Mouse (Mus musculus): ENCODE data around the gene Gm4981.
A peak's percentile ranks its signal among the peaks of the same experiment; 100 is the strongest.
"Not testable (repeated sequence)": the region's sequence is repeated elsewhere in the genome, so short reads cannot be mapped to it uniquely, and the experiment has no call there.

The Gm4981 gene

GRCm38 (mm10) chr10:58236613-58237012 lies at the start of gene Gm4981:
Gene Gm4981, minus strand, starts transcription at chr10:58236701.
- DNase-seq: no peak

DNA sequence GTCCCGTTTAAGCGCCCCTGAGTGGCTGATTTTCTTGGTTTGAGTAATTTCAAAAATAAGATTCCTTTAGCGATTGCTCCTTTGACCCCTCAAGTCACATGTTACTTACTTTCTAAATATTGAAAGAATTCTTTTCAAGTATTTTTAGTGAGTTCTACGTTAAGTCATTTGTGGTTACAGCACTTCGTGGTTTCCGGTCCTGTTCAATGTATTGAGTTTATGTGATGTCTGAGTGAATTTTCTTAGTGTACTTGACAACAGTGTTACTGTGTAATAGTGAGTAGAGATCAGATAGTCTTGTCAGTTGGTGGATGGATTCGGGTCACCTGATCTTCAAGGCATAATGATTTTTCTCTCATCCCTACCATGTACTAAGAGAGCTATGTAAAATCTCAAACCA lies 45.7 kb upstream of the Gm4981 start:
- no peak for DNase-seq

DNA sequence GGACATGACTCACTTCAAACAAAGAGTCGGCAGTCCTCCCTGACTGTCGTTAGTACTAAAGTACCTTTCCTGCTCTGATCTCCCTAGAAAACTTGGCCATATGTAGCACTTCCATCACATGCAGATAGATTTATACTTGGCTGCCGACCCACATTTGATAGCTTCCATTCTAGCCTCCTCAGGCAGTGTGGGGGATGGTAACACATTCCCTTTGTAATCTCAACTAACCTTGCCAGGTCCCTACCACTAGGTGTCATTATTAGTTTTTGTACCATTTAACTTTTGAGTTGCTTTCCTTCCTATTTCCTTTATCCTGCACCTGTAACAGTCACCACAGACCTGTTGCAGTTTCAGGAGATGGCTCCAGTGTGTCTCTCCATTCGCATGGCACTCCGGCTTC lies 22.0 kb upstream of the Gm4981 start:
- DNase-seq: no peak

DNA sequence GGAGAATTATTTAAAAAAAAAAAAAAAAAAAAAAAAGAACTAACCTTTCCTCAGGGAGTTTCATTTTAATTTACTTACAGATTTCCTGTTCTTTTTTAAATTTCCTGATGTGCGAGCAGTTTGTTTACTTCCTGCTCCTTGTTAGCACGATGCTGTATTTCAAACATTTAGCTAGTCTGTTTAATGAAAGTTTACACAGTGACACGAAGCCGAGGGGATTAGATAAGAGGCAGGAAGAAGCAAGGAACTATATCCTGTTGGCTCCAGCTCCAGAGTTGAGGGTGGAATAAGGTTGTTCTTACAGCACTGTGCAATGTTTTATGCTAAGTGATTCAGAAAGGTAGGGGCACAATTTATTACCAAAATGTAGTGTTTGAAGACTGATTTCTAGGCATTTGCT lies 19.5 kb upstream of the Gm4981 start:
- DNase-seq: no peak

- peak; percentile 95 for DNase-seq
Measured at GRCm38 (mm10) chr10:58255213-58255892, 18.9 kb upstream of the Gm4981 start, which contains the start of gene Gcc2. Gene Gcc2, plus strand, starts transcription at chr10:58255497.

GRCm38 (mm10) chr10:58254635-58255175 lies 18.2 kb upstream of the Gm4981 start:
- DNase-seq: no peak

DNA sequence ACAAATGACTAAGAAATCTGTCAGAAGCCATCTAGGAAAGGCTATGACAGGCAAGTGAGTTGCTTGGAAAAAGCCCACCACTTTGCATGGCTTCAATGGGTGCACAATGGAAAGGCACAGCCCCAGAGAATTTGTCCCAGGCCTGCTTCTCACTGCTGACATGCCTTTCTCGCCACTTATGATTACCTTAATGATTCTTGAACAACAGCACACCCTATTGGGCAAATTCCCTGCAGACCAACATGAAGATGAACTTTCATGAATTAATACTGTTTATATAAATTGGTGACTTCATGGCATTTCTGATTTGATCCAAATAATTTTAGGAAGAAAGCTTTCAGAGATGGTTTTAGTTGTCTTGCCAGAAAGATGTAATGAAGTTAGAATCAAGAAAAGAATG lies 13.0 kb upstream of the Gm4981 start:
- DNase-seq: no peak

DNA sequence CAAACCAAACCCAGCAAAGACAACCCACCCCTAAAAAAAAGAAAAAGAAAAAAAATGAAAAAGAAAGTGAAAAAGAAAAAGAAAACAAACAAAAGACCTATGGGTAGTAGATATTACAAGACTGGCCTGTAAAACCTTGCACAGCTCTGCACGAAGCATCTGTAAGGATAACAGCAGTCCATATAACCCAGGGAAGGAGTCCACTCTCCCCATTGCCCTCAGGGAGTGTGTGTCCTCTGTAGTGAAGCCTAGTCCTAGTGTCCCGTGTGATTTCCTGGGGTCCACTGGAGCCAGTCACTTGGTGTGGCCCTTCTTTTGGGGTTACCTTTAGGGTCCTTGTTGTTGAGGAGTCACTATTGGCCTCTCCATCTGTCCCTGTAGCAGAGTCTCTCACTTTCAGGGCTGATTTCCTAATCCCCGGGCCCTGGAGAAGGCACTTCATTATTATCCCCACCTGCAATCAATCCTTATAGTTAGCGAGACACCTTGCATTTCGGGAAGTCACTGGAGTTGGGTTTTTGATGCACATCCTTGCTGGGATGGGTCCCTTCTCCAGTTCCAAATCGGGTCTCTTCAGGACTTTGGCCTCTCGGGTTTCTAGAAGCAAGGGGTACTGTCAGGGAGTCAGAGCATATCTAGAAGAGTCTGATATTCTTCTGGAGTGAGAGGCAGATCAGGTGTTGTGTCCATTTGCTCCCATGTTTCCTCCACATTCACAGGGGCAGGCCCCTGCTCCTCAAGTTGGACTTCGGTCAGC lies 2.7 kb upstream of the Gm4981 start:
- not testable (repeated sequence) for DNase-seq

DNA sequence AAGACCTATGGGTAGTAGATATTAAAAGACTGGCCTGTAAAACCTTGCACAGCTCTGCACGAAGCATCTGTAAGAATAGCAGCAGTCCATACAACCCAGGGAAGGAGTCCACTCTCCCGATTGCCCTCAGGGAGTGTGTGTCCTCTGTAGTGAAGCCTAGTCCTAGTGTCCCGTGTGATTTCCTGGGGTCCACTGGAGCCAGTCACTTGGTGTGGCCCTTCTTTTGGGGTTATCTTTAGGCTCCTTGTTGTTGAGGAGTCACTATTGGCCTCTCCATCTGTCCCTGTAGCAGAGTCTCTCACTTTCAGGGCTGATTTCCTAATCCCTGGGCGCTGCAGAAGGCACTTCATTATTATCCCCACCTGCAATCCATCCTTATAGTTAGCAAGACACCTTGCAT lies 1.5 kb downstream of the Gm4981 start:
- DNase-seq: not testable (repeated sequence)

DNA sequence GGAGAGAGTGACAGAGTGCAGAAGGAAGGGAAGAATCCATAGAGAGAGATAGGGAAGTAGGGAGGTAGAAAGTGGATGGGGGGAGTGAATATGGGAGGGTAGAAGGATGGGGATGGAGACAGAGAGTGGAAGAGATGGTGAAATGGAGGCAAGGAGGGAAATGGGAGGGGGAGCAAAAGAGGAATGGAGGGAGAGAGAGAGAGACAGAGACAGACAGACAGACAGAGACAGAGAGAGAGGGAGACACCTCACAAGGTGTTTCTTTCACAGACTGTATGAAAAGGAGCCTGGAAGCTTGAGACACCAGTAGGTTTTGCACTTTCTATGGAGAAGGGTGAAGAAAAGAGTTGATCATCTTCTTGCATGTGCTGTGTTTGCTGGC lies 2.8 kb downstream of the Gm4981 start:
- DNase-seq: not testable (repeated sequence)

DNA sequence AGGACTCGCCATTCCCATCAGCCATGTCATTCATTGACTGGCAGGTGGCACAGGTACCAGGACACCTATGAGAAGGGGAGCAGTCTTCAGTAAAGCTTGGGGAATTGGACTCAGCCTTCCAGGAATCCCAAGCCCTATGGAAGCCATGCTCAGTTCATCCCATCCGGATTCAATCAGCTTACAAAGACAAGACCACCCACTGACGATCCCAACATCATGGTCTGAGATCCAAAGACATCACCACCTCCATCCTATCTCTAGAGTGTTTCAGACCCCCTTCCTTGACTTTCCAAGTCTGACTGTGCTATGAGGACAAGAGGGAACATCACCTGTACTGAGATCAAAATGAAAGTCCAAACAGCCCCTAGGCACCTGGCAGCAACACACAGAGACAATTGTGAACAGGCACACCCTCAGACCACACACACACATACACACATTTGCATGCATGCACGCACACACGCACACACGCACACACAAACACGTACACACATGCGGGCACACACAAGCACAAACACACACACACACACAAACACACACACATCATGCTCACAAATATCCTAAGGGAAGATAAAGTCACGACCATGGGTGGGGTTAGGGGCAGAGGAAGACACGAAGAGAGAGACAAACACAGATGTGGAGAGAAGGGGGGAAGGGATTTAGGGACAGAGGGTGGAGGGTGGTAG lies 3.3 kb downstream of the Gm4981 start:
- DNase-seq: not testable (repeated sequence)

DNA sequence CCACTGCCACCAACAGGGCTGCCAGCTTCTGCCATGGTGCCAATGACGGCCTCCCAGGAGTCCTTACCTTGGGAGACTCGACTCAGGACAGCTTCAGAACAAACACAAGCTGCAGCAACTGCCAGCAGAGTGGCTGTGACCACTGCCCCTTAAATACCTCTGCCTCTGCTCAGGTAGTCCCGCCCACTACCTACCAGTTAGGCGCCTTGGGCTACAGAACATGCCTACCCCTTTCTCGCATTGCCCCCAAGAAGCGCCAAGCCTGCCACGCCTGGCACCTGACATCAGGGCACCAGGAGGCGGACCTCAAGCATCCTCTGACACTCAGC lies 3.9 kb downstream of the Gm4981 start, which contains the start of gene Duxf3:
TSS of gene Duxf3 (minus strand) at position 35 of the 329 bp plus-strand sequence.
- DNase-seq: not testable (repeated sequence)

DNA sequence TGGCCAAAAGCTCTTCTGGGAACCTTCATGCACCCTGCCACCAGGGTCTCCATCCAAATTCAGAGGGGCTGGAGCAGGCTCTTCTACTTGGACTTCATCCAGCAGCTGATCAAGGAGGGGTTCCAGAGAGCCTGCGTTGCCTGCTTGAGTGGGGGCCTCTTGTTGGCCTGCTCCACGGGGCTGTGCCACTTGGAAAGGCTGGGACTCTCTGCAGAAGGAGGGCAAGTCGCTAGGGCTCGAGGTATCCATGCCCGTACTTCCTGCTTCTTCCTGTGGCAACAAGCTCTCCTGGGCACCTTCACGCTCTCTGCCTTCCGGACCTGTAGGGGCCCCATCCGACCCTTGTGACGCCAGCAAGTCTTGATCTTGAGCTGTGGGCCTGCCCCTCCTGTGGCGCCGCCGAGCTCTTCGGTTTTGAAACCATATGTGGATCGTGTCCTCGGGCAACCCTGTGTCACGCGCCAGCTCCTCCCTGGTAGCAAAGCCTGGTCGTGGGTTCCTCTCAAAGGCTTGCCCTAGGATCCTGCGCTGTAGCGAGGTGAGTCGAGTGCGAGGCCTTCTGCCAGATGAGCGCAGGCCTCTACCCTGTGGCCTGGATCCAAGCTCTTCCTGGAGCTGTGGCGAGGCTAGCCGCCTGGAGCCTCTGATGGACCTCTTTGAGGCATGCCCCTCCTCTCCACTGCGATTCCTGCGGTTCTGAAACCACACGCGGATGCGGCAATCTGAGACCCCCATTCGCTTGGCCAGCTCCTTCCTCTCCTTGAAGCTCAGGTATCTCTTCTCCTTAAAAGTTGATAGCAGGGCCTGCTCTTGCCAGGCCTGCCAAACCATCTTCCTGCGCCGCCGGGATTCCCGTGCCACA lies 4.5 kb downstream of the Gm4981 start:
- peak; percentile 79 for DNase-seq

- DNase-seq: not testable (repeated sequence)
Measured at GRCm38 (mm10) chr10:58231088-58231487, 5.4 kb downstream of the Gm4981 start.

DNA sequence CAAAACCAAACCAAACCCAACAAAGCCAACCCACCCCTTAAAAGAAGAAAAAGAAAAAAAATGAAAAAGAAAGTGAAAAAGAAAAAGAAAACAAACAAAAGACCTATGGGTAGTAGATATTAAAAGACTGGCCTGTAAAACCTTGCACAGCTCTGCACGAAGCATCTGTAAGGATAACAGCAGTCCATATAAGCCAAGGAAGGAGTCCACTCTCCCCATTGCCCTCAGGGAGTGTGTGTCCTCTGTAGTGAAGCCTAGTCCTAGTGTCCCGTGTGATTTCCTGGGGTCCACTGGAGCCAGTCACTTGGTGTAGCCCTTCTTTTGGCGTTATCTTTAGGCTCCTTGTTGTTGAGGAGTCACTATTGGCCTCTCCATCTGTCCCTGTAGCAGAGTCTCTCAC lies 6.5 kb downstream of the Gm4981 start:
- DNase-seq: not testable (repeated sequence)

- DNase-seq: not testable (repeated sequence)
Measured at GRCm38 (mm10) chr10:58227798-58228197, 8.7 kb downstream of the Gm4981 start.

DNA sequence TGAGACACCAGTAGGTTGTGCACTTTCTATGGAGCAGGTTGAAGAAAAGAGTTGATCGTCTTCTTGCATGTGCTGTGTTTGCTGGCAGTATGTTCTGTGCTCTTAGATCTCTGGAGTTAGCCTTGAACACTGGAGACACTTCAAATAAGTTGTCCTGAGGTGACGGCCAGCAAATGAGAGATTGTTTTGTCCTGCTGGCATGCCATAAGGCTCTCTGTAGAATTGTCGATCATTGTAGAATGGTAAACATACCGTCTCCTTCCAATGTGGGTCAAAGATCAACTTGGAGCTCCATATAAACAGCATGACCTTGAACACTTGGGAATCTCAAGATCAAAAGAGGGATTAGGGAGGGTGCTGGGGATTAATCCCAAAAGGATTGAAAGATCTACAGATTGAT lies 10.1 kb downstream of the Gm4981 start:
- not testable (repeated sequence) for DNase-seq

GRCm38 (mm10) chr10:58224827-58225785 lies 11.4 kb downstream of the Gm4981 start, which contains the start of gene AW822073:
Gene AW822073, minus strand, starts transcription at chr10:58224930.
- not testable (repeated sequence) for DNase-seq

DNA sequence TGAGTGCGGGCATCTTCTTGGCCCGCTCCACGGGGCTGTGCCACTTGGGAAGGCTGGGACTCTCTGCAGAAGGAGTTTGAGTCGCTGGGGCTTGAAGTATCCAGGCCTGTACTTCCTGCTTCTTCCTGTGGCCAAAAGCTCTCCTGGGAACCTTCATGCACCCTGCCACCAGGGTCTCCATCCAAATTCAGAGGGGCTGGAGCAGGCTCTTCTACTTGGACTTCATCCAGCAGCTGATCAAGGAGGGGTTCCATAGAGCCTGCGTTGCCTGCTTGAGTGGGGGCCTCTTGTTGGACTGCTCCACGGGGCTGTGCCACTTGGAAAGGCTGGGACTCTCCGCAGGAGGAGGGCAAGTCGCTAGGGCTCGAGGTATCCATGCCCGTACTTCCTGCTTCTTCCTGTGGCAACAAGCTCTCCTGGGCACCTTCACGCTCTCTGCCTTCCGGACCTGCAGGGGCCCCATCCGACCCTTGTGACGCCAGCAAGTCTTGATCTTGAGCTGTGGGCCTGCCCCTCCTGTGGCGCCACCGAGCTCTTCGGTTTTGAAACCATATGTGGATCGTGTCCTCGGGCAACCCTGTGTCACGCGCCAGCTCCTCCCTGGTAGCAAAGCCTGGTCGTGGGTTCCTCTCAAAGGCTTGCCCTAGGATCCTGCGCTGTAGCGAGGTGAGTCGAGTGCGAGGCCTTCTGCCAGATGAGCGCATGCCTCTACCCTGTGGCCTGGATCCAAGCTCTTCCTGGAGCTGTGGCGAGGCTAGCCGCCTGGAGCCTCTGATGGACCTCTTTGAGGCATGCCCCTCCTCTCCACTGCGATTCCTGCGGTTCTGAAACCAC lies 12.3 kb downstream of the Gm4981 start:
- DNase-seq: peak; percentile 76

GRCm38 (mm10) chr10:58223161-58223560 lies 13.3 kb downstream of the Gm4981 start:
- DNase-seq: not testable (repeated sequence)
